Mouse (Mus musculus) lung, postnatal 0 days (tissue): ENCODE results near the gene Wfdc21.

Experiments used
- CTCF ChIP-seq: IDR thresholded peaks from 2 replicates; pipeline ENCODE4 v1.5.1; 2016; ENCODE audit warnings: antibody characterized with exemption, mild to moderate bottlenecking
- EP300 ChIP-seq: IDR thresholded peaks from 2 replicates; pipeline ENCODE4 v1.6.1; 2016; ENCODE audit warnings: antibody characterized with exemption, mild to moderate bottlenecking, control low read depth

GRCm38 (mm10) chr11:83720766-83721165, 26.0 kb upstream of the Wfdc21 start:
- no peak for TF ChIP-seq EP300
- TF ChIP-seq CTCF = no peak
